Mouse (Mus musculus) skeletal muscle tissue, adult 2 months (tissue): ENCODE data around the gene Spata16.

Experiments used
- DNase-seq: peaks from one replicate; pipeline ENCODE4 v3.0.0-alpha.2; 2012; ENCODE audit warnings: low read depth, low spot score

The Spata16 gene

DNA sequence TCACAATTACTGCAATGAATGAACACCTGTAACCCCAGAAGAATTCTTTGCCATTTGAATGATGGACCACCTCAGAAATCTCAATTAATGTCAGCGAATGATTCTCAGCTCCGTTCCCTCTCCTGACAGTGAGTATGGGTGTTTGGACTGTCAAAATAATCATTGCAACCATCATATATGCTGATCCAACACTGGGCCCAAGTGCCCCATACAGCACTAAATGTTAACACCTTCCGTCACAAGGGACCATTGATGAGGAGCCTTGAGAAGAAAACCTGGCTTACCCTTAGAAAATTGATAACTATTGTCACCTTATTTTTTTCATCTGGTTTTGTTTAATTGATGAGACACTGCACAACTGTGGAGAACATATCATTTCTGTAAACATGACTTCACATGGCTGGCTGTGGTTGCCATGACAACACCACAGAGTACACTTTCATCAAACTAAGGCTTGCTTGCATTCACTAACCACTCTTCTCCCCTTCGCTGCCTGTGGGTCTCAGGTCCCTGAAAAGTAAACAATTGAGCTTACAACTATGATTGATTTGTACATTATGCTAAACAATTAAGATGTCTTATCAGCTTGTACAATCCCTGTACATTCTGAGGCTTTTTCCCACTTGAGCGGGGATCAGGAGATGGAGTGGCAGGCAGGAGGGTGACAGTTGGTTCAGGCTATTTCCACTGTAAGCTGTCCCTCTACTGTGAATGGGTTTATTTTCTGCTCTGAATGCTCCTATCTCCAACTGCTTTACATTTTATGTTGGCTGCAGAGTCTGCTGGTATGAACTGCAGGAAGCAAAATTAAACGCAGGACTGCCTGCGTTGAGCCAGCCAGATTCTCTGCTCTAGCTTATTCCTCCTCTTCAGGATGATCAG, 189.8 kb downstream of the Spata16 start:
- DNase-seq: no peak

DNA sequence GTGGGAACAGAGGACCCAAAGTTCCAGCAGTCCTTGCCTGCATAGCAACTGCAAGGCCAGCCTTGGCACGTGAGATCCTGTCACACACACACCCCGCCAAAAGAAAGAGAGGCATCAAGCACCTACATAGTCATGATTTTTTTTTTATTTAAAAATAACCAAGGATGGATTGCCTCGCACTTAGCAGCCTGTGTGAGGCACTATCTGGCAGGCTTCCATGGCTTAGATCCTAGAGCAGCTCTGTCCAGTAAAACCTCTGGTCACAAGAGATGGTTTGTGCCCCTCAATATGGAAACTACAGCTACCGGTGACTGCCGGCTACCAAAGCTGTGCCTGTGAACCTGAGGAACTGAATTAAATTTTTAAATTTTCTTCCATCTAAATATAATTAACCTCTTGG, 195.5 kb downstream of the Spata16 start:
- DNase-seq: no peak

DNA sequence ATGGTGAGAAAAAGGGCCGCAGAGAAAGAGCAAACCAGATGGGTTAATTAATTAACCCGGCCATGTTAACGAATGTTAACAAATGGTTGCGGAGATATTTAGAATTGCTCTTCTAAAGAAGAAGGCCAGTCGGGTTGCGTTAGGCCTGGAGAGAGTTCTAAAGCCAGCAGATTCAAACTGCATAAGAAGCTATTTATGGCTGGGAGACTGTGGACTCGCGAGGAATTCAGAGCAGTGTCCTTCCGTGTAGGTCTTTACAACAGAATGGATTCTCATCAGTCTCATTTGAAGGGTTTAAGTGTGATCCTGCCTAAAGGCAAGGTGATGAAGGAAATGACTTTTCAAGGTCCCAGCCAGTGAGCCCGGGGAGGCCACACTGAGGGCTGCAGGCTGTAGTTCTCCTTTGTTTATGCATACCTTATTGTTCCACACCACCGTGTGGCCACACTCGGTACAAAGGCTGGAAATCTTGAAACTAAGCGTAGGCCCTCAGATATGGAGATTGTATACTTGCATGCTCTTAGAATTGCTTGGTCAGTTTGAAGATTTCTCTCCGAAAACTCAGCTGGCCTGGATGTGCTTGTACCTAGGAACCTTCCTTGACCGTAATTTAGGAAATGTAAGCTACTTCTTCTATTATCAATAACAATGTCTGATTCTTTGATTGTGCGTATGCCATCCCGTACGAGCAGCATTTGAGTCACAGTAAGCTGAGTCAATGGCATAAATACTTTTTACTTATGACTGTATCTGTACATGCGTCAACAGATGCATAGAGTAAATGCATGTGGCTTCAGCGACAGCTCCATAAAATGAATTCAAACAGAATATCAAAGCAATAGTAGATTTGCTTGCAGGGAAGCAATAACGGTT, 197.0 kb downstream of the Spata16 start:
- no peak for DNase-seq

DNA sequence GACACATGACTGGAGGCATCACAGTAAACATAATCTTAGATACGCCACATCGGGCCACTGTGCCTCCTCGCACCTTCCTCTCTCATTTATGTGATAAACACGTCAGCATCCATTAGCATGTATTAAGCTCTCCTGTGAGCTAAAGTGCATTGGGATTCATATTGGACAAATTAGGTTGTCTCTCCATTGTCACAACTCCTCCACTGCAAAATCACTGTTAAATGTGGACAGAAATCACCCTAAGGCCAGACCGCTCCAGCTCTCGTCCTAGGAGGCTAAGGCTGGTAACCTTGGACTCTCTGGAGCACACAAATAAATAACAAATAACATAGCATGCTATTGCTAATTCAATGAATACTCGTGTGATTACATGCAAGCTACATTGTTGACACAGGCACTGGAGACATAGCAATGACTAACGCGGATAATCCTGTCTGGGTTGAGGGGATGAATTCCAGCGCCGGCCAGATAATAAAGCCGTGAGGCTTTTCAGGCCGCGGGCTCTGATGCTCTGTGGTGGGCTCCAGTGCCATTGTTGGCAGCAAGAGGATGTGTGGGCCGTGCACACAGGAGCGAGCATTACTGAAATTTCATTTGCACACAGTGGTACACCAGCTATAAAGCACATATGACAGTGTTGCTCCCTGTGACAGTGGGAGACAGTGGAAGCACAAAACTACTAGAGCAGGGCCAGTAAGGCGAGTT, 197.8 kb downstream of the Spata16 start:
- no peak for DNase-seq

DNA sequence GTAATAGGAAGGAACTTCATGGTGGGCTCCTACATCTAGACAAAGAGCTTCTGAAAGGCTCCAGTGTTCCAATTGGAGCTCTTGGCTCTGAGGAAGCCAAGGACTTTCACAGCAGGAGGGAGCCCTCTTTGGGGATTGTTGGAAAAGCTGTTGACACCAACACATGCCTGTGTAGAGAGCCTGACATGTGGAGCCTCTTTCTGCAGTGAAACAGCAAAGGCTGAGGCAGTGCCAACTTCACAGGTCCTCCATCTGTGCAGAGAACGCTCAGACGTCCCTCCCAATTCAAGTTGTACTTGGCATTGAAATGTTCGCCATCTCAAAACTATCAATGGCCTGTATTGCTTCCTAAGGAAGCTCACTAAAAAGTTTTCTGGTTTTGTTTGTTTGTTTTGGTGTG, 207.6 kb downstream of the Spata16 start:
- DNase-seq: no peak

DNA sequence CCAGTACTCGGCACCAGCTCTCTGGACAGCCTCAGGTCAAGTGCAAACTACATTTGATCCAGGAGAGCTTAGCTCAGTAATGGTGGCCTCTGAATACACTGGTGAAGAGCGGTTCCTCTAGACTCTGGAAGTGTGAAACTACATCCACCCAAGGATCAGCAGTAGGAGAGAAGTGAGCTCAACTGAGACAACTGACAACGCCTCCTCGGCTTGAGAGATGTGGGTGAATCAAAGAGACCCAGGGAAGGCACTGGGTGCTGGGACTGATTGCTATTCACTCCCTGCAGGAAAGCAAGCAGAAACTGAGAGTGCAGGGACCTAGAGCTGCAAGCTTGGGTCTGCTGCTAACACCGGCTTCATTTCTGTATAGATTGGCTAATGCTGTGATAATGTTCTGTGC, 210.5 kb downstream of the Spata16 start:
- DNase-seq: no peak

DNA sequence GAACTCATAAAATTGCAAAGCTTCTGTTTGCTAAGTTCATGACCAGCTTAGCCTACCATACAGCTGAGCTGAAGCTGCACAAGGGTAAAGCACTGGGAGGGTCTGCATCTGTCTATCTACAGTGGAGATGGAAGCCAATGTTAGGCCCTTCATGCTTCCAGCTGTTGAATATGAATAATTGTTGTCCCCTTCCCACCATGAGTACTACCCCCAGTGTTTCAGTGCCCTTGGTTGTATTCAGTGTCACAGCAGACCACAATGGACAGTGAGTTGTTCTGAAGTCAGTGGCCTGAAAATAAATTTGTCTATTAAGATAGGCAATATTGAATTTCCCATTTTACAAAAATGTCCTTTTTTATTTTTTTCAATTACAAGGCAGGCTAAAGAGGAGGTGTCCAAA, 212.8 kb downstream of the Spata16 start:
- DNase-seq: no peak

DNA sequence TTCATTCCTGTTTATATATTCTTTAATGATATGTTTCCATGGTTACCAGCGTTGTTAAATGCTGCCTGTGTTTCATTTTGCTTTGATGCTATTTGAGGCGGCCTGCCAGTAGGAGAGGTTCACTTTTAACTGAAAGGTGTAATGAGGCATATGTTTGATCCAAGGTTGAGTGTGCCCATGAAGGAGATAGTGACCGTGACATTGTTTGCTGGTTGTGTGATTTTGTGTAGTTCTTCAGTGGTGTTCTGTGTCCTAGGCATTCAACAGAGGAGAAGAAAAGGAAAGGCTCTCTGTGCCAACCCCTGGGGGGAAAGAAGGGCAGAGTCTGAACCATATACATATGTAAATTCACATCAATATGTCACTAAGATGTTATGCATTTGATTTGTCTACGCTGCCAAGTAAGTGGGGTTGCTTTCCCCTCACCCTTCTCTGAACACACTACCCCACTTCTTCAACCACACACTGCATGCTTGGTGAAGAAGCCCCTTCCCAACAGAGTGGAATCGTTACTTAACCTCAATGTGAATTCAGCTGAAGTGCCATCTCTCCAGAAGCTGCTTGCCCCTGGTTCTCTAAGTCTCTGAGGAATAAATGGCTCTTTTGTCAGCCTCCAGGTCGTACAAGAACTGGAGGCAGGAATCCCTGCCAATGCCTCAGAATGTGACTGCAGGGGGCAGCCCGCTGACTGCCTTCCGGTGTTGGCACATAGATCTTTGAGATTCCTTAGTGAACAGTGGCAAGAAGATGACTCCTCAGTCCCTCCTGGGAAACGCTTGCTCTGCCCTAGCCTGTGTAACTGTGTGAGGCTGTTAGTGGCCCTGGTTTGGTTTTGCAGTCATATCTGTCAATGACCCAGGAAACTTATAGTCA, 213.5 kb downstream of the Spata16 start:
- no peak for DNase-seq

DNA sequence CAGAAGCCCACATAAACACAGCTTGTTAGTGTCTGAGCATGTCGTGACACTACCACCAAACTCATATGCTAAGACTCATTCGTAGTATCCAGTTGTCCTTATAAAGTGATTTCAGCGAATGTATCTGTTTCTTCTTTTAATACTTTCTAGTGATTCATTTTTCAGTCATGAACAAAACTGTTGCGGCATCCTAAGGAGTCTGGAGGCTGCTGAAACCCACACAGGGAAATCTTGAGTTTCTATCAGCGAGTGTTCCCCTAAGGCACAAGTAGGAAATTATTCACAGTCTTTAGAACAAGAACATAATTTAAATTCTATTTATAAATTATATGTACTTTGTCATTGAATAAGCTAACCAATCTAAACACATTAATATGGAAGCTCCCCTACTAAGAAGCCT, 216.1 kb downstream of the Spata16 start:
- DNase-seq: no peak

DNA sequence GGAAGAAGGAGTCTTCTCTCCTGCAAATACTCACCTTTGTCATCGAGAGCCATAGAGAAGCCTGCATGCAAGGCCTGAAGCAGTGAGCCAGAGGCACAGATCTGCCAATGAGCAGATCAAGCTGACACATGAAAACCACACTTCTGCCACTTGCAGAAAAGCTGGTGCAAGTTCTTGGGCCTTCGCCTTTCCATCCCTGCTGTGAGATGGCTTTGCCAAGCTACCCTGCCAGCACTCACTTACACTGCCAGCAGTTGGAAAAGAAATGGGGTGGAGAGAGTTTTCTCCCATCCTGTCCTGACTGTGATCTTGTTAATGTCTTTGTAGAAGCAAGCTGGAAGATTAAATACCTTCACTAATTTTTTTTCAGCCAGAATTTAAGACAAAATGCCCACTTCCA, 237.3 kb downstream of the Spata16 start:
- DNase-seq: no peak

DNA sequence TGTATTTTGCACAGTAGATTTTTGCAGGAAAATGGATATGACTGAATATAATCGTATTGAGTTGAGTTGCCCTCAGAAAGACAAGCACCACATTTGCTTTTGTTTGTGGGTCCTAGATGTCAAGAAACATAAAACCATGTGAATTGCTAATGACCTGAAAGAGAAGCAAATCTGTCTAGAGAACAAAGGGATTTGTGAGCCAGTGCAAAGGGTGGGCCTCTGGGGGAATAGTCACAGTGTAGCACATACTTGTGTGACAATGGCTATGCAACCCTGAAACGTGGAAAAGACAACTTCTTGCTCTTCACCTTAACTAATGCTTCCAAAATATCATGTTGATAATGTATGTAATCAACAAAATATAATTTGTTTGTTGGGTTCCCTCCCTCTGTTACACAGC, 239.9 kb downstream of the Spata16 start:
- no peak for DNase-seq

DNA sequence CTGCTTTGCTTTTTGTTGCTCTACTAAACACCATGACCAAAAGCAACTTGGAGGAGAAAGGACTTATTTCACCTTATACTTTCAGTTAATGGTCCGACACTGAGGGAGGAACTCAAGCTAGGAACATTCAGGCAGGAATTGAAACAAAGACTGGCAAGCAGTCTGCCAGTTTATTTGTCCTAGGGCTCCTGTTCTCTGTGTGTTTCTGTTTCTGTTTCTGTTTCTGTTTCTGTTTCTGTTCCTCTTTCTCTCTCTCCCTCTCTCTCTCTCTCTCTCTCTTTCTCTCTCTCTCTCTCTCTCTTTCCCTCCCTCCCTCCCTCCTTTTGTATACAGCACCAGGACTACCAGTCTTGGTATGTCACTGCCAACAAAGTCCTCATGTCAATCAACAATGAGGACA, 279.2 kb downstream of the Spata16 start:
- DNase-seq: no peak

DNA sequence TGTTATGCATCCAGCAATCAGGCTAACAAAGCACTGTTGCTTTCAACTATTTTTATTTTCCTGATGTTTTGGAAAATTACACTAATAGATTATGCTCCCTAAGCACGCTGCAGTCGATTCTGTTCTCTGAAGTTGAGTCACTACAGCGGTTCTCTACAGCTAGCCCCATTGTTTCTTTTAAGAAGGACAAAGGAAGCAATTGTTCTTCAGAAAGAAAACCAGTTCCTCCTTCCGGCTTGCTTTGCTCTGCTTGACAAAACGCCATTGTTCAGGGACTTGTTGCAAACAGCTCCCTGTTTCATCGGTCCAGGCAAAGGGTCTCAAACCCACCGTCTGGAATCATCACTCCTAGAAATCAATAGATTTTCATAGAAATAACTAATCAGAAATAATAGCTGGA, 283.6 kb downstream of the Spata16 start:
- DNase-seq: no peak

DNA sequence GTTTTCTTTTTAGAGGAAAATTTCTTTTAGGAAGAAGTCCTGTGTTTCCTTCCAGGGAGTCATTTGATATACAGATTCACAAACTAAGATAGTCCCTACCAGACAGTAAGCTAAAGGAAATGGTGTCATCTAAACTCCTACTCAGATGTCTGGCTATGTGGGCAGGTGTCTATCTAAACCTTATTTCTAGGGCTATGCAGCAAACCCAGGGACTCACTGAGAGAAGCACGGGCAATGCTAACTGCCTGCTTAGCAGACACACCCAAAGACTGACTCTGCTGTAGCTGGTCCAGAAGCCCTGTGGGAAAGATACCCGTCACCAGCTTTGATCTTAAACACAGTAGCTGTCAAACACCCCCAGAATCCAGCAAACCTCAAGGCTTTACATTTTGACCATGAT, 284.2 kb downstream of the Spata16 start:
- DNase-seq: no peak

DNA sequence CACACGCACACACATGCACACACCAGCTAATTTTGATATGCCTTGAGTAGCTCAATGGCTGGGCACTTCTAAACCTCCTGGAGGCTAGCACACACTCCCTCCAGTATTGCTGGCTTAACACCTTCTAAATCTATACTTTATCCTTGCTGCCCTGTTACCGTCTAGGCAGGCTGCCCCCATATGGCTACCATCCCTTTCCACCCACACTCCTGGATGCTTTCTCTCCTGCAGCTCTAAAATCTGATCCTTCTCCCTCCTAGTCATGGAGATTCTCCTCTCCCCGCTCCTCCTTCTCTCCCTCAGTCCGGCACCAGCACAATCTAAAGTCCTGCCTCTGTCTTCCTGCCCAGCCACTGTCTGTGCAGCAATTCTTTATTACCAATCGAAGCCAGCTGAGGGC, 286.0 kb downstream of the Spata16 start:
- DNase-seq: no peak

DNA sequence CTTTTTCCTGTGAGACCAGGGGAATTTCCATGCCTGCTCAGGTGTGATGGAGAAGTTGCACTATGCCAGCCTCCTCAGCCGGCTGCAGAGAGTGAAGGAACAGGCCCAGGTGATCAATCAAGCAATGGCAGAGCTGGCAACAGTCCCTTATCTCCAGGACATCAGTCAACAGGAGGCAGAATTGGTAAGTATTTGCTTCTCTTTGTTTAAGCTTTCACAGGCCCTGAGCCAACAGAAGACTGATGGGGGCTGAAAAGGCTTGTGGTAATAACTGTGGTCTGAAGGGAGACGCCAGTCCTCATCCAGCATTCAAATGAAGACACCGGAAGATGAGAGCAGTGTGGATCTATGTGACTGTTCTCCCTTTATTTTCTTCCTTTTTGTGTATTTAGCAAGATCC, 286.8 kb downstream of the Spata16 start:
- no peak for DNase-seq

DNA sequence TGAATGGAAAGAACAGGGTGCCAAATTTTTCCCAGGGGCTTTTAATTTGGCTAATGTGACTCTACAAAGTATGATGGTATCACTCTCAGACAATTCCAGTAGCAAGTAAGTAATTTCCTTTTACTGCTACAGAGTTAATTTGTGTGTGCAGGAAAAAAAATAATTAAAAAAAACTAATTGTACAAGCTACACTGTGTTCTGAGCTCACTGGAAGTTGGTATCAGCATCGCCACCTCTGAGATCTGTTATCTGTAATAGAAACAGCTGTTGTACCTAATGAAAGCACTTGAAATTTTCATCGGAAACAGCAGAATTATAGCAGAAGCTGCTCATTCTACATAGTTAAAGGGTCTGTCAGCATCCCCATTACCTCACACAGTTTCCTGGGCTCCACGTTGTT, 295.7 kb downstream of the Spata16 start:
- no peak for DNase-seq

DNA sequence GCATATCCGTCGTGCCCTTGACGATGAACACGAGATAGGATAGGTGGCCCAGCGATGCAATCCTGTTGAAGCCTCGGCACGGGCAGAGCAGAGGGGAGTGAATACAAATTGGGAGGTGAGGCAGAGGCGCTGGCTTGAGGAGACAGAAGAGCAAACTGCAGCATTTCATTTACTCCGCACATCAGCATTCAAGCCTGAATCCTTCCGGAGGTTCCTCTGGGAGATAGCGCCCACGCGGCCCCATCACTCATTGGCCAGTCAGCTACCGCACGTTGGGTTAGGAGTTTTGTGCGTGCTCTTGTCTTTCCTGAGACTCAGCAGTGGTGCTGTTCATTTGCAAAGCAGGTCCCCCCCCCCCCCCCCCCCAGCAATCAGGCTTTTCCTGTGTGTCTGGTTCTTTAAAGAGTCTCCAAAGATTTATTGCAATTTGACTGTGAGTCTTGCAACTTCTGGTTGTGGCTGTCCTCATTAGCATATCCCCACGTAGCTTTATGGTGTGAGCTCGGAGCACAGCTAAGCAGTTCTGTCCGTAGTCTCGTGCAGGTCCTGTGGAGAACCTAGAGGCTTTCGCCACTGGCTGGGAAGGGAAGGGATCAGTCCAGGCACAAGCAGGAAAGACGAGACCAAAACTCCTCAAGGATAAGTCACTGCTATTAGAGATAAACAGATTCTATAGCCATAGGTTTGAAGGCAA, 299.6 kb downstream of the Spata16 start:
- no peak for DNase-seq

DNA sequence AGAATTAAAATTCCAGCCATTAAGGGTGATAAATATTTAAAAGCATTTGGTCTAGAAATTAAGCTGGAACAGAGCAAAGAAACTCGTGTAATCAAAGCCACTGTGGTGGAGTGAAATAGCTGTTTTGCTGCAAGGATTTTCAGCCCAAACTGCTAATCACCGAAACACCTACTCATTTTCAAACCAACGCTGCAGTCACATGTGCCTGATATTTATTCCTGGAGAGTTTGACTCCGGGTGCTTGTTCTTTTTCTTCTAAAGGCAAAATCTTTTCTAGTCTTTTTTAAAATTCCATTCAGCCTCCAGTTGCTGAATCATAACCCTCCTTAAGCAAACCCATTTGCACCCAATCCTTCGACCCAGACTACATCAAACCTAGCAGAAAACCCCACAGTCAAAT, 329.4 kb downstream of the Spata16 start:
- no peak for DNase-seq

DNA sequence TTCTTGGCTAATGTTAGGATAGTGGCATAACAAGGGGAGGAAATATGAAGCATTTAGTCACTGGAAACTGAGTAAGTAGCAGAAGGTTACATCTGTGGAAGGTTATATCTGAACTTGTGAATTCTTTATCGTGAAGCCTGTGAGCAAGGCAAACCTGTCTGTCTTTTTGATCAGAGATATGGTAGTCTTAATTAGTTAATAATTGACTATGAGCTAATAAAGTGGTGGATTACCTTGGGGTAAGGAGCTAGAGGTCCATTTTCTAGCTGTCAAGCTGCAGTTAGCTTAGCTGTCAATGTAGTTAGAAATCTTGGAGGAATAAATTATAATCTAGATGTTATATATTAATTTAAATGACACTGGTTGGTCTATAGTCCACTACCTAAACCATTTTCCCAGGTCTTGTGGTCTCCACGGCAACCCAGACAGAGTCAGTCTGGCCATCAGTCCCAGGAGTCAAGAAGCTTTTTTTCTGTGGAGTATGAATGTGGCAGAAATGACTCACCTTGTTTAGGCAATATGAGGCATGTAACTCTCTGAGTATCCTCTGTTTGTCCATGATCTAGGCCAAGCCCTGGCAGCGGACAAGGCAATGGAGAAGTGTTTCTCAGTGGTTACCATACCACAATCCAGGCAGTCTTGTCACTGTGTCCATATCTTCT, 331.6 kb downstream of the Spata16 start:
- no peak for DNase-seq
